Mouse (Mus musculus) liver, embryonic 11.5 days (tissue): ENCODE data around the gene Capg. TPM values are rescaled to one million over a fixed set of nuclear protein-coding genes. Genes with fewer than 3 reads are reported as not detected.

ENCODE experiments used
- ATAC-seq: fragments of 200-750 bp; cut with Nextera tagmentation; replicated peaks from 2 replicates; pipeline ENCODE4 v1.8.0; 2017; ENCODE audit warnings: moderate number of reproducible peaks, mild to moderate bottlenecking, moderate TSS enrichment, moderate library complexity; ENCODE audit not compliant: low FRiP score
- DNase-seq: peaks from one replicate; pipeline ENCODE4 v3.0.0-alpha.2; 2017; ENCODE audit warnings: low spot score
- H3K27ac ChIP-seq: fragments of 300-500 bp; sonication (generic); 2 replicates; pipeline ENCODE4 v1.5.1; 2014; ENCODE audit warnings: mild to moderate bottlenecking, low read depth, low read length, control low read depth
- H3K27me3 ChIP-seq: fragments of 300-500 bp; sonication (generic); replicated peaks from 2 replicates; pipeline ENCODE4 v1.6.1; 2014; ENCODE audit warnings: low read length, mixed read lengths; ENCODE audit not compliant: control insufficient read depth, insufficient read depth
- H3K36me3 ChIP-seq: fragments of 300-500 bp; sonication (generic); 2 replicates; pipeline ENCODE4 v1.6.1; 2014; ENCODE audit warnings: mild to moderate bottlenecking, low read length, moderate library complexity, mixed read lengths; ENCODE audit not compliant: control insufficient read depth, insufficient read depth
- H3K4me1 ChIP-seq: fragments of 300-500 bp; sonication (generic); replicated peaks from 2 replicates; pipeline ENCODE4 v1.6.1; 2014; ENCODE audit warnings: low read length, mixed read lengths; ENCODE audit not compliant: control insufficient read depth, insufficient read depth
- H3K4me2 ChIP-seq: fragments of 300-500 bp; sonication (generic); 2 replicates; pipeline ENCODE4 v1.6.1; 2014; ENCODE audit warnings: mild to moderate bottlenecking, control low read depth, moderate library complexity
- H3K4me3 ChIP-seq: fragments of 300-500 bp; sonication (generic); 2 replicates; pipeline ENCODE4 v1.5.1; 2014; ENCODE audit warnings: low read depth, low read length, control low read depth
- H3K9ac ChIP-seq: fragments of 300-500 bp; sonication (generic); 2 replicates; pipeline ENCODE4 v1.6.1; 2014; ENCODE audit warnings: low read depth, low read length, control low read depth
- H3K9me3 ChIP-seq: fragments of 300-500 bp; sonication (generic); 2 replicates; pipeline ENCODE4 v1.6.1; 2016; ENCODE audit warnings: low read length, inconsistent platforms, mixed read lengths; ENCODE audit not compliant: control insufficient read depth
- WGBS: fragments of 180-500 bp; shearing (Covaris S2); extraction: QIAGEN DNeasy Blood & Tissue Kit; methylation state at CpG from one replicate; pipeline ENCODE4 v1.1.7; 2014; 5-methylcytosine and 5-hydroxymethylcytosine counted together
- polyA plus RNA-seq: library from polyadenylated mRNA; unstranded; fragments of >200 nt; fragmentation: Nextera tagmentation; extraction: Ambion mirVana; gene quantifications from 2 replicates; pipeline ENCODE4 v1.2.1, GENCODE M21; 2014

The Capg gene
- polyA plus RNA-seq, 1 experiment from 2014 or later = 30.2 TPM

GRCm38 (mm10) chr6:72610261-72610660, 66.1 kb downstream of the Capg start:
- Histone ChIP-seq H3K4me2 (no peak overlapping the region), H3K4me1 (peaks cover 9% of the 10 kb centered on the region), H3K27ac (no peak overlapping the region), H3K27me3 (no peaks in the 10 kb centered on the region), H3K9me3 (no peaks in the 10 kb centered on the region), H3K4me3 (no peak overlapping the region), H3K36me3 (peaks cover 10% of the 10 kb centered on the region), H3K9ac (no peak overlapping the region)
- ATAC-seq = no peak
- DNase-seq = no peak
- WGBS = 81% methylated on average over 4 of the region's 4 CpGs

Other genes with a start within 250 kb of the Capg start
- gene Sftpb, start 239.8 kb upstream of the Capg start, polyA plus RNA-seq = not detected in 2 replicates
- 91.6 and 100 TPM in 2 replicates for gene Usp39, start 199.2 kb upstream of the Capg start, polyA plus RNA-seq
- gene 0610030E20Rik, start 197.1 kb upstream of the Capg start, polyA plus RNA-seq = 17.1 and 19.4 TPM in 2 replicates
- gene Tmem150a, start 188.9 kb upstream of the Capg start, polyA plus RNA-seq = 39.5 and 40.3 TPM in 2 replicates
- gene Rnf181, start 177.4 kb upstream of the Capg start, polyA plus RNA-seq = 106 and 112 TPM in 2 replicates
- gene Vamp5, start 163.9 kb upstream of the Capg start, polyA plus RNA-seq = 164 and 181 TPM in 2 replicates
- gene Vamp8, start 153.7 kb upstream of the Capg start, polyA plus RNA-seq = 265 and 274 TPM in 2 replicates
- 24.1 and 26.9 TPM in 2 replicates for gene Ggcx, start 130.1 kb upstream of the Capg start, polyA plus RNA-seq
- gene Mat2a, start 104.8 kb upstream of the Capg start, polyA plus RNA-seq = 426 and 477 TPM in 2 replicates
- gene Sh2d6, start 22.7 kb upstream of the Capg start, polyA plus RNA-seq = not detected in 2 replicates
- gene Elmod3, start 54.0 kb downstream of the Capg start, polyA plus RNA-seq = 12.3 and 13.4 TPM in 2 replicates
- gene Retsat, start 54.1 kb downstream of the Capg start, polyA plus RNA-seq = 26.0 and 28.4 TPM in 2 replicates
- gene Tgoln1, start 72.6 kb downstream of the Capg start, polyA plus RNA-seq = 28.4 and 30.3 TPM in 2 replicates
- gene Tcf7l1, start 244.9 kb downstream of the Capg start, polyA plus RNA-seq = 11.6 and 14.6 TPM in 2 replicates